Mouse (Mus musculus) olfactory bulb, adult 2 months (tissue): Measurements from ENCODE around the gene Efna1.

Source experiments
- CTCF ChIP-seq: fragments of 200-500 bp; IDR thresholded peaks from 2 replicates; pipeline ENCODE4 v1.5.1; 2012; ENCODE audit warnings: low read depth, mild to moderate bottlenecking, low read length, moderate library complexity; ENCODE audit not compliant: insufficient read depth
- POLR2A ChIP-seq: fragments of 200-500 bp; IDR thresholded peaks from 2 replicates; pipeline ENCODE4 v1.6.1; 2012; ENCODE audit warnings: mild to moderate bottlenecking, low read depth, low read length, moderate library complexity; ENCODE audit not compliant: insufficient read depth

DNA sequence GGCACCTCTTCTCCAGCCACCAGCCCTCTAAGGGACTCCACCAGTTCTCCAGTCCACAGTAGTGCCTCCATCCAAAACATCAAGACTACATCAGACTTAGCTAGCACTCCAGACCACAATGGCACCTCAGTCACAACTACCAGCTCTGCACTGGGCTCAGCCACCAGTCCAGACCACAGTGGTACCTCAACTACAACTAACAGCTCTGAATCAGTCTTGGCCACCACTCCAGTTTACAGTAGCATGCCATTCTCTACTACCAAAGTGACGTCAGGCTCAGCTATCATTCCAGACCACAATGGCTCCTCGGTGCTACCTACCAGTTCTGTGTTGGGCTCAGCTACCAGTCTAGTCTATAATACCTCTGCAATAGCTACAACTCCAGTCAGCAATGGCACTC is 50.4 kb downstream of the Efna1 start:
- TF ChIP-seq CTCF, result no peak
- no peak for TF ChIP-seq POLR2A
